Mouse (Mus musculus) gastrocnemius, postnatal 36 days (tissue): ENCODE measurements around the gene Gdi1. TPM values are rescaled to one million over a fixed set of nuclear protein-coding genes. Genes with fewer than 3 reads are reported as not detected.

Experiments
- DNase-seq, 2 experiments: peaks; one replicate each; pipeline ENCODE4 v3.0.0; 2022
- intact Hi-C: fragments of 180-260 bp; cut with DNase I; formaldehyde crosslinking; loops from one replicate; pipeline ENCODE4 v1.15.1; 2025
- long read RNA-seq, 2 experiments: library from polyadenylated mRNA; stranded (forward); transcript quantifications; one replicate each; pipeline ENCODE4 v2.0.0; 2021
- total RNA-seq, 2 experiments: library from RNA; stranded (reverse); gene quantifications; 2 replicates each; pipeline ENCODE4 v1.2.3; 2021

Gene Gdi1
- total RNA-seq, result 10 to 100 TPM; 28.6 to 33.1 TPM
- long read RNA-seq, experiment 1, transcript Gdi1-201 (11 exons, 2,666 nt), result major isoform, 15 of 22 reads
- long read RNA-seq, experiment 1, partial matches to known transcripts, result 0 of 22 reads
- long read RNA-seq, experiment 1, other reads (novel, unspliced or antisense), result 3 of 22 reads
- long read RNA-seq, experiment 2, transcript Gdi1-201 (11 exons, 2,666 nt), result major isoform, 15 of 31 reads
- long read RNA-seq, experiment 2, partial matches to known transcripts, result 4 of 31 reads
- long read RNA-seq, experiment 2, other reads (novel, unspliced or antisense), result 12 of 31 reads

DNA sequence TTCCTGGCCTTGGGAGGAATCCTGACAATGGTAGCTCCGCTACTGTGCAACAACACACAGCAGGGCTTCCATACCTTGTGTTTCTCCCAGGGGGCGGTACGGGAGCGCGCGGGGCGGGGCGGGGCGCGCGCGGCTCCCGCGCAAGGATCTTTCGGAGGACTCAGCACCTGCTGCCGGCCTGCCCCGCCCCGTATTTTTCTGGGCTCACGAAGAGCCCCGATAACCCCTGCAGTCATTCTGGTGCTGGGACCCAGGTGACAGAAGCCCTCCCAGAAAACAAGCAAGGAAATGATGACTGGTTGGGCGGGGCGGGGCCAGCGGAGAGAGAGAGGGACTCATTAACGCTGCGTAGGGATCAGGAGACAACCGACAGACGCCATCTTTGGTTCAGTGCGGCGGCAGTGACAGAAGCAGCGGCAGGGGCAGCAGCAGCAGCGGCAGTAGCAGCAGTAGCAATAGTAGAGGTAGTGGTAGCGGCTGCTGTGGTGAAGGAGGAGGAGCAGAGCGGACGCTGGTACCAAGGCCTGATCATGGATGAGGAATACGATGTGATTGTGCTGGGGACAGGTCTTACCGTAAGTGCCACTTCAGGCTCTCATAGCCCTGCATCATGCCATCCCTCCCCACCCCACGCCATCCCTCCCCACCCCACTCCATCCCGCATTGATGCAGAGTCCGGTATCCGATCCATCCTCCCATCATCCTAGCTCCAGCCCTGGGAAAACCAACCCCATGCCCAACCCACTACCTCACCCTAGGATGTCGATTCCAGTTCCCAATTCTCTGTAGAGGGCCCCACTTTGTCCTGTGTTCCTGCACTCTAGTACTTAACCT, at the start of gene Gdi1:
Gene Gdi1, plus strand, starts transcription at position 132 of the 834 bp plus-strand sequence.
- intact Hi-C loops, result loop anchor here (5.0 kb wide), 2 partner anchors 53 to 67 kb away; partner anchors contain the start of genes Emd, Slc10a3 and Ubl4a
- peak; percentile 53 to 73 for DNase-seq

DNA sequence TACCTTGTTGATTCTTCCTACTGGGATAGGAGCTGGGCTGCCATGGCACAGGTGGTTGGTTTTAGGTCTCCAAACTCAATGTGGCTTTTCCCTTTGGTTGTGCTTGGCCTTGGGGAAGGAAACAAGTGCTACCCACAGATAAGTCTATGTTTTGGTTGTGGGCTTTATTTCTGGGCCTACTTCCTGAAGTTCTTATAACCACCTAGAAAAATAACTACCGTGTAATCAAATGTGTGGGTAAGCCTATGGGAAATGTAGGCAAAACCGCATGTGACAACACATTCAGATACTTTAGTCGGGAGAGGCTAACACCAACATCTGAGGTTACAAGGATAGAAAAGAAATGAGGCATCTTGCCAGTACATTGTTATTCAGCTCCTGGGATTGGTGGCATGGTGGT, 47.1 kb upstream of the Gdi1 start:
- no peak for DNase-seq
- intact Hi-C loops, result no loop called here

GRCm38 (mm10) chrX:74269736-74270061, 35.1 kb upstream of the Gdi1 start:
- no peak for DNase-seq
- intact Hi-C loops, result no loop called here

DNA sequence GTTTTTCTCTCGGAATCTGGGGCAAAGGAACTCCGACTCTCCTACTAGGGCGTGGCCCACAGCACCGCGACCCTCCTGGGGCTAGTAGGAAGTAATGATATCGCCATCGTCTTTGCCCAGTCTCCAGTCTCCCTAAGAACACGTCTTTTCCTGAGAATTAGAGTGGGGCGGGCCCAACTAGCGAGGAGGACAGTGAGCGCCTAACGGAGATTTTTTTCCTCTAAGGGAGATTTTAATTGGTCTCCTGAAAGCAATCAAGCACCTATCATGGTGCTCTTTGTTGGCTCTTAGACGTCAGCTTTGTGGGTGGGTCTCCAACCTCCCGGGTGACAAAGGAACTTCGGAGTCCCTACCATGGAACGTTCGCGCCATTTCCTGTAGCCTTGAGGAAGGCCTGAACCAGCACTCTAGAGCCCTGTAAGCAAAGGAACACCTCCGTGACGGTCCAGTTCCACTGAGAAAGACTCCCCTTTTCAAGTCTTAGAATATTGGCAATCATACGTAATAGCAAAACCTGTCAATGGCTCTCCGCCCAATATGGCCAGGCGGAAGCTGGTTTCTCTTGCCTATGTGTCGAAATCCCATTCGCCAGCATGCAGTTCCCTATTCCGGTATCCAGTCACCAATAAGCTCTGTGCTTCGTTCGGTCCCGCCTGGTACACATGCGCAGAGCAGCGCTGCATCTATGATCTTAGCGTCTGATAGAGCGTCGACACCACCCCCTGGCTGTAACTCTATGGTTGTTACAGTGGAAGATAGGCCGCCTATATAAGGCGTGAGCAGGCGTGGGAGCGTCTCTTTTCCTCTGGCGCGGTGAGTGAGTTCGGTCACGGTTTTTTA, 34.5 kb upstream of the Gdi1 start, which contains the start of gene Rpl10:
Gene Rpl10, plus strand, starts transcription at position 751 of the 840 bp plus-strand sequence.
- intact Hi-C loops, result no loop called here
- peak; percentile 77 to 87 for DNase-seq

DNA sequence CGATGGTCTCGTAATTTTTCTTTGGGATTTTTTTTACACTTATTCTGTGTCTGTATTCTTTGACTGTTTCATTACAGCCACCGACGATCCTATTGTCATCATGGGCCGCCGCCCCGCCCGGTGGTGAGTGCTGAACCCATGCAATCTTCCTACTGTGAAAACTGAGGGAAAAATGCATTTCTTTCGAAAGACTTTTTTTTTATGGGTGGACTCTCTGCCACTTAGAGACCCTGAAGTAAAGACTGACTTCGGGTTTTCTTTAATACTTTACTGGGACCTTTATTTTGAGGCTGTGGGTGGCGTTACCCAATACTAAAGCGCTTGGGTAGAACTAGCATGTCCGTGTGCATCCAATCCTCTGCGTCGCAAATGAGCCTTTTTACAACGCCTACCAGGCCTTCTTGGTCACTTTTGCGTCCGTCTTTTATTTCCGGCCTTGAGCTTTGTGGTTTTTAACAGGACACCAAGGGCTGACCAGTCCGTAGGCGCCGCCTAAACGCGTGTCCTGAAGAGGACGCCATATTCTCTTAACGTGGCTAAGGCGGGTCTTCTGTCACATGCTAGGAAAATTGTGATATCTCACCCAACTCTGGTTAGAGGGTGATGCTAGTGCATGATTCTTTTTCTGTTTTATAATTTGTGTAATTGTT, 33.8 kb upstream of the Gdi1 start:
- intact Hi-C loops, result no loop called here

DNA sequence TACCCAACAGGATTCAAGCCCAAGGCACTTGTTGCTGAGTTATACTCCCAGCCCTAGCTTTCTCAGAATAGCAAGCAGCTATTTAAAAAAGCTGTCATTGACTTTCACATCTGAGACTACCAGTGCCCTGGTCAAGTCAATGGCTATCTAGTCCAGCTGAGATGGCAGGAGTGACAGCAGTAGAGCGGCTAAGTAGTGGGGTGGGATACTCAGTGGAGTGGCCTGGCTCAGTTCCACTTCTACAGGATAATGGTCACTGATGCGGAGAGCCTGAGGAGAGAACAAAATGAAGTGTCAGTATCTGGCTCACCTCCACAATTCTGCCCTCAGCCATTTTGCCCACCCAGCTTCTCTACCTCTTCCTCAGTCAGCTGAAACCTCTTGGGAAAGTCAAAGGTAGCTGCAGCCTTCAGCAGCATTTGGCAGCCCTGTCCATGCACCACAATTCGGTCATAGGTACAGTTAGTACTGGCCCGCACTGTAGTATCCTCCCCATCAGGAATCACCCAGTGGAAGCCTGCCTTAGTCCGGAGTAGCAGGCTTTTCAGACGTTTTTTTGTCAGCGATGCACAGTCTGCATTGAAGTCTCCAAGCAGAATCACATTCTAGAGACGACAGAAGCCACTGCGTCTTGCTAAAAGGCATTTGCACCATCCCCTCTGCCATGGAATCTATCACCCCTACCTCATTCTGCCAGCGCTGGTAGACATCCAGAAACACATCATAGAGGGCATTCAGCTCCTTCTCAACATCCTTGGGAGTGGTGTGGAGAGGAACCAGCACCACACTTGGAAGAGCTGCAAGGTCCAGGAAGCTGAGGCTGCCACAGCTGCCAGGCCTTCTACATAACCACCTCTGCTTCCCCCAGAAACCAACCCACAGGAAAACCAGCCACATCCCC, 31.1 kb upstream of the Gdi1 start:
- intact Hi-C loops, result no loop called here
- no peak for DNase-seq

More for the DNA sequence above, 33.8 kb upstream of the Gdi1 start:
- peak in 1 of 2 experiments; percentile 9 for DNase-seq

DNA sequence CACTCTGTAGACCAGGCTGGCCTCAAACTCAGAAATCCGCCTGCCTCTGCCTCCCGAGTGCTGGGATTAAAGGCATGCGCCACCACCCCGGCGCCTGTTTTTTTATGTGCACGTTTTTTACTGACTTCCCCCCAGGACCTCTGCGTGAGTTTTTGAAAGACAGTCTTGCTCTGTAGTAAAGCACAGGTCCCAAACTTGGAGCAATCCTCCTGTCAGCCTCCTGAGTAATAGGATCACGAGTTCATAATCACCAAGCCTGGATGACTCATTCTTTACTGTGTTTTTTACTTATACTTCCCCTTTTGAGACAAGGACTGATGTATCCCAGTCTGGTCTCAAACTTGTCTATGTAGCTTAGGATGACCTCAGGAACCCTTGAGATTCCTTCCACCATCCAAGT, 26.9 kb upstream of the Gdi1 start:
- DNase-seq, result no peak
- intact Hi-C loops, result no loop called here

- intact Hi-C loops, result no loop called here
- DNase-seq, result no peak
These were observed 23.6 kb upstream of the Gdi1 start for GRCm38 (mm10) chrX:74281041-74281731.

- DNase-seq, result peak; percentile 62 to 79
- intact Hi-C loops, result loop anchor here (2.0 kb wide), 1 partner anchor 19 kb away; no protein-coding TSS in a partner anchor
These were observed 22.9 kb upstream of the Gdi1 start, which contains the start of the genes Taz and Dnase1l1 for GRCm38 (mm10) chrX:74281732-74282394. TSS of gene Taz (plus strand) at chrX:74281912. TSS of gene Dnase1l1 (minus strand) at chrX:74282337.

GRCm38 (mm10) chrX:74282395-74283091, 22.3 kb upstream of the Gdi1 start:
- intact Hi-C loops, result loop anchor here (2.0 kb wide), 1 partner anchor 18 kb away; no protein-coding TSS in a partner anchor
- peak; percentile 75 to 76 for DNase-seq

DNA sequence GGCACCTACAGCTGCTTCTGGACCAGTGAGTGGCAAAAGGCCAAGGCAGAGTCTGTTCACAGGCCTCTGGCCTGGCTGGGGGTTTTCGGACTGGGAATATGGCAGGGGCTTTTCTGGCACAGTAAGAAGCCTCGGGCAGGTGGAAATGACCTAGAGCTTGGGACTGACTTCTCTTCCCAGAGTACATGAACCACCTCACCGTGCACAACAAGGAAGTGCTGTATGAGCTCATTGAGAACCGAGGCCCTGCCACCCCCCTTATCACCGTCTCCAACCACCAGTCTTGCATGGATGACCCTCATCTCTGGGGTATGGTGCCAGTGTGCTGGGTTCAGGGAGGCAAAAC, 21.7 kb upstream of the Gdi1 start:
- intact Hi-C loops, result loop anchor here (2.0 kb wide), 1 partner anchor 18 kb away; no protein-coding TSS in a partner anchor
- DNase-seq, result no peak

DNA sequence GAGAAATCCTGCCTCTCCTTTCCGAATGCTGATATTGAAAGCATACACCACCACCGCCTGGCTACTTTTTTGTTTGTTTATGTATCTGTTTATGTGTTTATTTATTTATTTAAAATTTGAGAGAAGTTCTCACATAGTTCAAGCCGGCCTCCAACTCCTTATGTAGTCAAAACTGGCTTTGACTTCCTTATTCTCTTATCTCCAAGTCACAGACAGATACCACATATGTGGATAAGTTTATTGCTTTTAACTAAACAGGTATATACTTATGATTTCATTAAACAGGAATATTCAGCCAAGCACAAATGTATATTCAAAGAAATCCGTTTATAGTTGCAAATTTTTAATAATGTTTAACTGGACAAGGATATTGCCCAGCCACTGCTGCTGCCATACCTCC, 11.4 kb upstream of the Gdi1 start:
- no peak for DNase-seq
- intact Hi-C loops, result no loop called here

- peak; percentile 90 to 91 for DNase-seq
- intact Hi-C loops, result no loop called here
These were observed 8.0 kb upstream of the Gdi1 start, which contains the start of gene Atp6ap1 for GRCm38 (mm10) chrX:74296538-74297448. TSS of gene Atp6ap1 (plus strand) at chrX:74297097.

DNA sequence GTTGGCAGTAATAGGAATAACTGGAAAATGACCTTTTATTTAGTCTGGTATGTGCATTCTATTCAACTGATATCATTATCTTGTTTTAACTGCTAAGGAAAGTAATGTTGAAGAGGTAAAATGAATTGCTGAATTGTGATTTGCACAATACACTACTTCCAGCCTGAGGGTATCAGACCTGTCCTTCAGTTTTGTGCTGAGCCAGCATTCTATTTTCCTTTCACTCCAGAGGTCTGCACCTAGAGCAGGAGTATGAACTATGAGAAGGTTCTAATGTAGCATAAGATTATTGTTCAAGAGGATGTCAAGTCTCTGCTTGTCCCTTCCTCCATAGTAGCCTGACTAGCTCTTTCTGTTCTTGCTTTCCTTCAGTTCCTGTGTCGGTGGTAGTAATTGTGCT, 6.5 kb upstream of the Gdi1 start:
- intact Hi-C loops, result no loop called here
- no peak for DNase-seq

DNA sequence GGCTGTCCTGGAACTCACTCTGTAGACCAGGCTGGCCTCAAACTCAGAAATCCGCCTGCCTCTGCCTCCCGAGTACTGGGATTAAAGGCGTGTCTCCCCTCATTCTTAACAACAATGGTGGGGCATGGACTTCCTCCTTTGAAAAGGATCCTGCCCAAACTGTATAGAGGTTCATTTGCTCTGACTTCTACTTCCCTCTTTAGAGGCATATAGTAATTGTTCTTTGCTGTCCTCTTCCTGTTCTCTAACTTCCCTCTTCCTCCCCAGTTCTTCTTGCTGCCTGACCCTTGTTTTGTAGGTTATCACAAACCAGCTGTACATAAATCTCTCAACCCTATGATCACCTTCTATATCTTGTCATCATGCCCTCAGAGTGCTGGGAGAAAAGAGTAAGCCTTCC, 5.1 kb upstream of the Gdi1 start:
- DNase-seq, result no peak
- intact Hi-C loops, result loop anchor here (2.0 to 5.0 kb wide), 2 partner anchors 17 to 47 kb away; partner anchors contain the start of genes Dnase1l1 and Emd
